In the genomic region with DNA sequence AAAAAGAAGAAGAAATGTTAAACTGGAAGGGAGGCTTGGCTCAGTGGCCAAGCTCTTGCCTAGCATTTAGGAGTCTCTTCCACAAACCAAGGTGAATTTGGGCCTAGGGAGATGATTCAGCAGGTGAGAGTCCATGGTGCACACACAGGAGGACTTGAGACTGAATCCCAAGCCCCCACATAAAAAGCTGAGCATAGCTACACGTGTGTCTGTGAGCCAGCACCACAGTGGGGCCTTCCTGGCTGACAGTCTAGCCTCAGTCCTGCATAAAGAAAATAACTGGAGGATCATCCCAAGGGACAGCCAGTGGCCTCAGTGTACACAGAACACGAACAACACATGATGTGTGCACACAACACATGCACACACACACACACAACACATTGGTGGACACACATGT, we compare ENCODE assay signal across 31 mouse cellular contexts. TPM values are rescaled to one million over a fixed set of nuclear protein-coding genes. Genes with fewer than 3 reads are reported as not detected.
"Had no signal": no experiment of that assay in that cellular context is flagged by ENCODE, and none has a peak within 500 bp of the region (broad histone marks: within the 10 kb centered on the region; RNA-seq: fewer than 3 reads in every experiment).

No protein-coding gene starts in this region.

- H3K9ac ChIP-seq: heart, embryonic 13.5 days; heart, embryonic 15.5 days; hindbrain, embryonic 12.5 days; hindbrain, embryonic 14.5 days; intestine, embryonic 15.5 days; limb, embryonic 12.5 days; liver, embryonic 12.5 days; liver, embryonic 14.5 days had no signal

- ATAC-seq: hindbrain, embryonic 16.5 days; inflammation-experienced regulatory T-cells, adult 6 months; intestine, embryonic 15.5 days; intestine, postnatal 0 days; liver, embryonic 12.5 days had no signal

- H3K9me3 ChIP-seq: heart, embryonic 13.5 days; heart, embryonic 15.5 days; hindbrain, embryonic 10.5 days; hindbrain, embryonic 12.5 days; intestine, embryonic 15.5 days; limb, embryonic 10.5 days; liver, embryonic 12.5 days had no signal

- H3K27ac ChIP-seq: heart, embryonic 13.5 days; heart, embryonic 15.5 days; hindbrain, embryonic 10.5 days; hindbrain, embryonic 12.5 days; hindbrain, embryonic 14.5 days; intestine, embryonic 15.5 days; layer of hippocampus, adult 2 months; left cerebral cortex, adult 2 months; limb, embryonic 10.5 days; limb, embryonic 12.5 days; liver, embryonic 14.5 days had no signal

- H3K27me3 ChIP-seq: heart, embryonic 13.5 days; heart, embryonic 15.5 days; hindbrain, embryonic 12.5 days; intestine, embryonic 15.5 days; limb, embryonic 12.5 days; liver, embryonic 12.5 days had no signal

- H3K4me1 ChIP-seq: hindbrain, embryonic 12.5 days; intestine, embryonic 15.5 days; limb, embryonic 12.5 days had no signal

- H3K36me3 ChIP-seq: heart, embryonic 13.5 days; heart, embryonic 15.5 days; hindbrain, embryonic 10.5 days; hindbrain, embryonic 12.5 days; intestine, embryonic 15.5 days; limb, embryonic 10.5 days; limb, embryonic 12.5 days; liver, embryonic 12.5 days had no signal

- H3K4me3 ChIP-seq: gastrocnemius, adult 2 months; heart, adult 2 months; heart, embryonic 13.5 days; heart, embryonic 15.5 days; hindbrain, embryonic 10.5 days; hindbrain, embryonic 12.5 days; intestine, embryonic 15.5 days; layer of hippocampus, adult 2 months; left cerebral cortex, adult 2 months; limb, embryonic 10.5 days; limb, embryonic 12.5 days; liver, embryonic 12.5 days had no signal

- H3K4me2 ChIP-seq: heart, embryonic 11.5 days; heart, embryonic 13.5 days; heart, embryonic 15.5 days; hindbrain, embryonic 12.5 days; hindbrain, embryonic 14.5 days; intestine, embryonic 15.5 days; limb, embryonic 12.5 days had no signal

- DNase-seq: gastrocnemius, adult 2 months; gastrocnemius, postnatal 10 days; gastrocnemius, postnatal 25 days; heart, adult 2 months; heart, postnatal 14 days; heart, postnatal 36 days; kidney, adult 18-20 months; kidney, adult 8-10 months; kidney, postnatal 10 days; kidney, postnatal 4 days; liver had no signal

RNA-seq across cellular contexts. Expression of gene Ccm2l, which starts 23.6 kb away (rescaled TPM):
- polyA plus RNA-seq: inflammation-experienced regulatory T-cells, adult 6 months had no signal

RNA-seq across cellular contexts. Expression of gene Xkr7, which starts 57.7 kb away (rescaled TPM):
- total RNA-seq: gastrocnemius, adult 2 months; granulocyte monocyte progenitor cell, adult 5-6 weeks; heart, adult 2 months; heart, postnatal 14 days; heart, postnatal 36 days had no signal
- polyA plus RNA-seq: heart, embryonic 11.5 days; heart, embryonic 13.5 days; heart, embryonic 15.5 days; heart, postnatal 0 days; inflammation-experienced regulatory T-cells, adult 6 months; intestine, postnatal 0 days; kidney, embryonic 14.5 days; kidney, embryonic 16.5 days; limb, embryonic 10.5 days; limb, embryonic 12.5 days; liver, embryonic 12.5 days; liver, embryonic 14.5 days had no signal
